Mouse (Mus musculus) kidney, adult 2 months (tissue): ENCODE measurements at regions not wholly inside any gene's neighbourhood (a gene's known extent, or its start where the extent isn't known, plus 50 kb on each side); places are given as distances from the start of the nearest gene placed in this dataset.

Source experiments
- CTCF ChIP-seq: fragments of 200-500 bp; conservative IDR thresholded peaks from 2 replicates; pipeline ENCODE4 v1.5.1; 2011; ENCODE audit warnings: low read depth, mild to moderate bottlenecking, control low read depth, low read length, moderate library complexity, mixed read lengths; ENCODE audit not compliant: insufficient read depth, insufficient read length
- POLR2A ChIP-seq: fragments of 200-500 bp; IDR thresholded peaks from one replicate; pipeline ENCODE4 v1.6.1; 2011; ENCODE audit warnings: low read depth, low read length, control low read depth

DNA sequence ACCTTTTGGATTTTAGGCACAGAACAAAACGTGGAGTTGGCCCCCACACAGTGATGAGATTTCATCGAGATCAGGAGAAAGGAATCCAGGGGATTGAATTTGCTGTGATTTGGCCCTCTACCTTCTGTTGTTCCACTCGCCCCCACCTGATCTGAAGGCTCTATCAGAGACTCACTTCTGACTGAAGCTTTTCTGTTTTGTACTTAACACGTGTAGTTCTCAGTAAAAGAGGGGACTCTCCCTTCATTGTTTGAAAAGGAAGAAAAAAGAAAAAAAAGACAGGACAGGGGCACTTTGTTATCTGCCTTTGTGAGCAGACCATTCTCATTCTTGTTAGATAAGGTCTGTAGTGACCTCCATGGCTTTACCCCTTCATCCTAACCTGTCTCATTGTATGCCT, 353.2 kb upstream of the Prickle1 start:
- TF ChIP-seq POLR2A (no peak), CTCF (no peak)
